ENCODE assay signal across 21 mouse cellular contexts in genomic region chr9:3863958-3864357, GRCm38 (mm10).
A peak's percentile ranks its signal among the peaks of the same experiment; 100 is the strongest.
DNase-seq lines count a peak whose midpoint lies in the region; TF ChIP-seq lines count a peak whose summit lies in the region.
"Had no signal": no experiment of that assay in that cellular context is flagged by ENCODE, and none has a peak within 500 bp of the region (broad histone marks: within the 10 kb centered on the region; RNA-seq: fewer than 3 reads in every experiment).

No protein-coding gene starts in this region.

- no peak overlapping the region for H3K9ac ChIP-seq in MEL (ENCODE audit: control insufficient read depth, low read depth, low read length, poor library complexity, severe bottlenecking)
- H3K9ac ChIP-seq: embryonic facial prominence, embryonic 13.5 days; embryonic facial prominence, embryonic 15.5 days; forebrain, embryonic 12.5 days had no signal

- H3K27ac ChIP-seq in layer of hippocampus, adult 2 months, result no peak overlapping the region
- no peak overlapping the region for H3K27ac ChIP-seq in MEL (ENCODE audit: control insufficient read depth, low read depth, low read length)
- H3K27ac ChIP-seq: embryonic facial prominence, embryonic 13.5 days; embryonic facial prominence, embryonic 15.5 days; forebrain, embryonic 10.5 days; forebrain, embryonic 12.5 days had no signal

- H3K4me3 ChIP-seq in layer of hippocampus, adult 2 months, result no peak overlapping the region
- no peak overlapping the region for H3K4me3 ChIP-seq in MEL (ENCODE audit: control insufficient read depth in 1 of 2, insufficient read depth in 1 of 2, low read depth in 2 of 2, low read length in 2 of 2)
- H3K4me3 ChIP-seq: embryonic facial prominence, embryonic 13.5 days; embryonic facial prominence, embryonic 15.5 days; erythroblast, embryonic 14.5 days; forebrain, embryonic 10.5 days; forebrain, embryonic 12.5 days had no signal

- TF ChIP-seq POLR2A in MEL (IDR thresholded peaks at IDR 0.05; ENCODE audit: control insufficient read depth in 1 of 2, insufficient read depth in 1 of 2, low read depth in 1 of 2, low read length in 2 of 2, poor library complexity in 1 of 2), result no peak

- TF ChIP-seq CTCF in layer of hippocampus, adult 2 months (conservative IDR thresholded peaks at IDR 0.05), result peak; percentile 55
- peak in 1 of 3 experiments; percentile 19; a peak in 1 of 6 replicates for TF ChIP-seq CTCF in MEL (IDR thresholded peaks at IDR 0.05 in 2 of 3, conservative IDR thresholded peaks at IDR 0.05 in 1 of 3; ENCODE audit: control insufficient read depth in 1 of 3, insufficient read depth in 1 of 3, low read depth in 2 of 3, low read length in 3 of 3, poor library complexity in 1 of 3, severe bottlenecking in 1 of 3)

- H3K9me3 ChIP-seq in MEL (replicated peaks; ENCODE audit: insufficient read depth, low read length), result no peaks in the 10 kb centered on the region
- H3K9me3 ChIP-seq: embryonic facial prominence, embryonic 13.5 days; embryonic facial prominence, embryonic 15.5 days; forebrain, embryonic 10.5 days; forebrain, embryonic 12.5 days; G1E had no signal

- DNase-seq in layer of hippocampus, adult 2 months (ENCODE audit: low spot score in 2 of 2), result no peak
- DNase-seq in layer of hippocampus, postnatal 25 days (ENCODE audit: extremely low spot score in 1 of 2, low spot score in 1 of 2), result no peak
- no peak for DNase-seq in MEL (ENCODE audit: low read depth, low spot score)
- DNase-seq in brain, adult 2 months (ENCODE audit: low read depth, low spot score), result peak; percentile 14
- no peak for DNase-seq in urinary bladder, adult 18-20 months (ENCODE audit: low spot score in 2 of 2)
- DNase-seq in urinary bladder, postnatal 14 days (ENCODE audit: low spot score), result no peak
- DNase-seq: adrenal gland, adult 8-10 months; adrenal gland, postnatal 14 days; adrenal gland, postnatal 36 days; cerebellum, adult 11 months; cerebellum, adult 18-20 months; cerebellum, adult 8-10 months; cerebellum, adult 9-11 months; cerebellum, postnatal 36 days; embryo, embryonic 11 days had no signal

- TF ChIP-seq RAD21 in MEL (IDR thresholded peaks at IDR 0.05; ENCODE audit: low read depth, low read length), result peak; percentile 33

- H3K4me1 ChIP-seq in MEL (ENCODE audit: control insufficient read depth in 1 of 2, insufficient read depth in 2 of 2, low read length in 2 of 2), result no peaks in the 10 kb centered on the region
- H3K4me1 ChIP-seq: embryonic facial prominence, embryonic 13.5 days; embryonic facial prominence, embryonic 15.5 days; forebrain, embryonic 10.5 days; forebrain, embryonic 12.5 days had no signal

- no peak for TF ChIP-seq EP300 in MEL (IDR thresholded peaks at IDR 0.05; ENCODE audit: low read depth in 1 of 2, low read length in 2 of 2)

- H3K36me3 ChIP-seq in MEL (ENCODE audit: control insufficient read depth in 1 of 2, insufficient read depth in 2 of 2, low read length in 2 of 2), result no peaks in the 10 kb centered on the region
- H3K36me3 ChIP-seq: embryonic facial prominence, embryonic 13.5 days; embryonic facial prominence, embryonic 15.5 days; forebrain, embryonic 10.5 days; forebrain, embryonic 12.5 days; G1E had no signal

- no peaks in the 10 kb centered on the region for H3K27me3 ChIP-seq in MEL (ENCODE audit: control insufficient read depth in 1 of 2, insufficient read depth in 2 of 2, low read length in 2 of 2)
- H3K27me3 ChIP-seq: embryonic facial prominence, embryonic 13.5 days; embryonic facial prominence, embryonic 15.5 days; forebrain, embryonic 12.5 days had no signal

- no peaks in the 10 kb centered on the region for H3K79me2 ChIP-seq in MEL (ENCODE audit: control insufficient read depth, insufficient read depth, low read length, poor library complexity)

TF ChIP-seq in MEL, 35 proteins besides CTCF, POLR2A, EP300 and RAD21:
- TF ChIP-seq SMC3 (IDR thresholded peaks at IDR 0.05; ENCODE audit: low read depth, low read length) (no peak; the same call in 1 of the 2 replicates), SIN3A (IDR thresholded peaks at IDR 0.05; ENCODE audit: low read length) (no peak), USF2 (IDR thresholded peaks at IDR 0.05; ENCODE audit: borderline replicate concordance in 1 of 2, insufficient read depth in 1 of 2, low read depth in 1 of 2, low read length in 2 of 2) (no peak)
